Mouse (Mus musculus) thymus, postnatal 10 days (tissue): Measurements from ENCODE around the gene Atp5d.

ENCODE experiments used
- DNase-seq, 2 experiments: peaks; one replicate each; pipeline ENCODE4 v3.0.0; 2021; ENCODE audit warnings: low spot score in 2 of 2

The Atp5d gene

GRCm38 (mm10) chr10:80116927-80117691, 21.3 kb upstream of the Atp5d start:
- no peak for DNase-seq

DNA sequence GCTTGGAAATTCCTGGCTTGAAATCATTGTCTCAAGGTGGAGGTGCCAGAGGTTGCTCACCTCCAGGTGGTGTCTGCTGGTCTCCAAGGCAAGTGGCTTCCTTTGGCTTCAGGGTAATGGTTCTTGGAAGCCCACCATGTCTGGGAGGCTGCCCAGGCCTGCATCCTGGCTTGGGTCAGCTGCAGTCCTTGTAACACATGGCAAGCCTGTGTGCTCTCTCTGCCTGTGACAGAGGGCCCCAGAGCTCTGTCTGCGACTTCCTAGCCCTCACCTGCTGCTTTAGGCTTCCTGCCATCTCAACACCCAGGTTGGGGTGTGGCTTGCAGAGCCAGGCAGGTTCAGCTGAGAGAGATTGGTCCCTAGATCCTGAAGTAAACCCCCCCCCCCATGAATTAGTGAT, 20.7 kb upstream of the Atp5d start:
- no peak for DNase-seq

GRCm38 (mm10) chr10:80118552-80118951, 19.9 kb upstream of the Atp5d start:
- DNase-seq, result no peak

GRCm38 (mm10) chr10:80120146-80120545, 18.3 kb upstream of the Atp5d start:
- DNase-seq, result no peak

GRCm38 (mm10) chr10:80121639-80122038, 16.8 kb upstream of the Atp5d start:
- no peak for DNase-seq

- no peak for DNase-seq
These were observed 14.4 kb upstream of the Atp5d start for GRCm38 (mm10) chr10:80123932-80124562.

DNA sequence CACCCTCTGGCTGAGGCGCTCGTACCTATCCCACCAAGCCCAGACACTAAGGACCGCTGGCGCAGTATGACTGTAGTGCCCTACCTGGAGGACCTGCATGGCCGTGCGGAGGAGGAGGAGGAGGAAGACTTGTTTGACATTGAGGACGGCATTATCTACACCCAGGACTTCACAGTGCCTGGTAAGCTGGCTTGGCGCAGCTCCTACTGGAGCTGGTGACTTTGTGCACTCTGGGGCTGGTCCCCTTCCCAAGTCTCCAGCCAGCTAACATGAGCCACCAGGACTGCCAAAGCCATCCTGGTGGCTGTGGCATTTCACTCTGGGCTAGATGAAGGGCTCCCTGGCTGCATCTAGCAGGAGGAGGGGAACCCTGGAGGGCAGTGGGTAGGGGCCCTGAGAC, 10.5 kb upstream of the Atp5d start:
- no peak for DNase-seq

- DNase-seq, result no peak
These were observed 8.6 kb upstream of the Atp5d start for GRCm38 (mm10) chr10:80129846-80130245.

DNA sequence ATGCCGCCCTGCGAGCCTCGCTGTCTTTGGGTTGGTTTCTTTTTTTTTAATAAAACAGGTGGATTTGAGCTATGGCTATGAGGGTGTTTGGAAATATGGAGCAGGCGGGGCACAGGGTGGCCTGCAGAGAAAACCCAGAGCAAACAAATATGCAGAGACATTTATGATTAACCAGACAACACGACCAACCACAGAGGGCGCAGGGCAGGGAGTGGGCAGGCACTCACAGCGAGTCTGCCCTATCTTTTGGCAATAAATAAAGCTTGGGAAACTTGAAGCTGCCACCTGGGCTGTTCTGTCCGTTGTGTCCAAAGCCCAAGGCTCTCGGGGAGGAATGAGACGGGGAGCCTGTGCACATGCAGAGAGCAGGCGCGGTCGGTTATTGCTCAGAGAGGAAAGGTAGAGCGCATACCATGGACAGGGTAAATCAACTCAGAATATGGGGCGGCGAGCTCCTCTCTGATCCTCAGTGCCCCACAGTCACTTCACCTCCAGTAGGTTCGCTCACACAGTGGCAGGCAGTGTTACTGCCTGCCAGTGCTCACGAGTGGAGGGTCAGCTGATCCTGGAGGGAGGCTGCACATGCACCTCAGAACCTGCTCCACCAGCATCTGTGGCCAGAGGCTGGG, 7.9 kb upstream of the Atp5d start:
- no peak for DNase-seq

- no peak for DNase-seq
These were observed 7.0 kb upstream of the Atp5d start for GRCm38 (mm10) chr10:80131316-80131951.

GRCm38 (mm10) chr10:80131952-80132350, 6.5 kb upstream of the Atp5d start:
- no peak for DNase-seq

- no peak for DNase-seq
These were observed 5.1 kb upstream of the Atp5d start for GRCm38 (mm10) chr10:80133226-80133849.

- DNase-seq, result no peak
These were observed 4.0 kb upstream of the Atp5d start for GRCm38 (mm10) chr10:80134421-80134820.

DNA sequence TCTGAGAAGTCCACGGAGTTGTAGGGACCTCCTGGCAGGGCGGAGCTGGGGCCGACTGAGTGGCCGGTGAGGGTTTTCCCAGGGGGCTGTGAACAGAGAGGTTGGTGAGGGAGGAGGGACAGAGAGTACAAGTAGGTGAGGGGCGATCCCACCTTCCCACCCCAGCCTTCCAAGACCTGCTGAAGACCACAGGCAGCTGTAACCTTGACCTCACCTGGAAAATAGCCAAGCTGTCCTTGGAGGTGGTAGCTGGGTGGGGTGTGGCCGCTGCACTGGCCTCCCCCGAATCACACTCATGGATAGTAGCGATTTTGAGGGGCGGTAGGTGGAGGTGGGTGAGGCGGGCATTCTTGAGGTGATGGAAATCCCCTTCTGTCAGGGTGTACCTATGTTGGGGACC, 3.3 kb upstream of the Atp5d start:
- DNase-seq, result no peak

DNA sequence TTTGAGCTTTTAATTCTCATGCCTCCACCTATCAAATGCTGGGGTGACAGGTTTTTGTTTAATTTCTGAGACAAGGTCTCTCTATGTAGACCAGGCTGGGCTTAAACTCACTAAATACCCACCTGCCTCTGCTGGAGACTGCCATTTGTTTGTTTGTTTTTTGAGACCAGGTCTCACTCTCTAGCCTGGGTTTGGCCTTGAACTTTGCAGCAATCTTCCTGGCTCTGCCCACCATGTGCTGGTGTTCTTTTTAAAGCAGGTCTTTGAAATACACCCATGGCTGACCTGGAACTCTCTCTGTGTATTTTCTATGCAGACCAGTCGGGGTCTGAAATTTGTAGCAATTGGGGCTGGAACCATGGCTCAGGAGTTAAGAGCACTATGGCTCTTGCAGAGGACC, 2.8 kb upstream of the Atp5d start:
- DNase-seq, result no peak

- no peak for DNase-seq
These were observed 2.1 kb upstream of the Atp5d start for GRCm38 (mm10) chr10:80136179-80136951.

GRCm38 (mm10) chr10:80136952-80137625, 1.3 kb upstream of the Atp5d start:
- no peak for DNase-seq

DNA sequence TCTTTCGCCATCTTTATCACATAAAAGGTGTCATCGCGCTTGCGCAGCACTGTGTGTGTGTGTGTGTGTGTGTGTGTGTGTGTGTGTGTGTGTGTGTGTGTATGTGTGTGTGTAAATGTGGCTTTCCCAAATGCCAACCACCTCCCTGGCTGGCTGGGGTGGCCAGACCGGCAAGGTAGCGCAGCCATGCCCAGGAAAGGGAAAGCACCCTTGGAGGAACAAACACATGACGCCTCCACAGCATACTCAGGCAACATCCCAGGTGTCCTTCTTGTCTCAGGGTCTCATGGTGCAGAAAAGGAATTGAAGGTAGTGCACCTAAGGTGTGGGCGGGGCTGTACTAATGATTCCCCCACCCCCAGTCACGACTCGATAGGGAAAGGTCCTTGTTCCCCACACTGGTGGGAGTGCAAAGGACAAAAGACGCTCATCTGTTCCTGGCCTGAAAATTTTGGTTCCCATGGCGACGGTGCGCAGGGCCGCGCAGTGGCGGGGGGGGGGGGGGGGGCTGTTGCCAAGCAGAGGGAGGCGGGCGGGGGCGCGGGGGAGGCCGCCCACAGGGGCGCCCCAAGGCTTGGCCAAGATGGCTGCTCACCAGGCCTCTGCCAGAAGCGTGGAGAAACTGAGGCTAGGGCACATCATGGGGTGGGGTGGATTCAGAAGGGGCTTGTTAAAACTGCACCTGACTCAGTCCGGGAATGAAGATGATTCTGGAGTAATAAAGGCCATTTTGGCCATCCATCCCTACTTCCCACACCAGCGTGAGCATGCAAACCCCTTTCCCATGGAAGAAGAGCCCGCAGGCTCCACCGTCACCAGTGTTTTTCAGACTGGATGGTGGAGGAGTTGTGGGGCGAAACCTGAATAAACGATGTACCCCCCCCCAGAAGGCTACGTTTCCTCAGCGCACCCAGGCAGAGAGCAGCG, 543 bp upstream of the Atp5d start:
- DNase-seq, result no peak

DNA sequence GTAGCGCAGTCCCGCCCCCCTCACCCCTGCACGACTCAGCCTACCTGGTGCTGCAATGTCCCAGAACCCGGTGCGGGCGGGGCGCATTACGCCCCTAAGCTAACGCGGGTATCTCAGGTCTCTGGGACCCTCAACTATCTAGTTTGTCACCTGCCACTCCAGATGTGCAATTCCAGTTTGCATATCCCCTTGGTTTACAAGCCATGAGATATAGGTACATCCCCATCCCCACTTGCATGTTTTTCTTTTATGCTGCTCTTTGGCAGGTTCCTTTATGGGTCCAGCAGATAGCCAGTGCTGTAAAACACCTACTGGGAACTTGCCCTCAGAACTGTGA, 975 bp downstream of the Atp5d start:
- no peak for DNase-seq
